Mouse (Mus musculus) megakaryocyte, adult 5-6 weeks (primary cell): Measurements from ENCODE around the gene Abhd17c. TPM values are rescaled to one million over a fixed set of nuclear protein-coding genes. Genes with fewer than 3 reads are reported as not detected.

Experiments
- ATAC-seq: 2 replicates; pipeline ENCODE4 v1.8.0; 2016; ENCODE audit warnings: mild to moderate bottlenecking, inconsistent platforms; ENCODE audit not compliant: poor library complexity, severe bottlenecking
- total RNA-seq, 2 experiments: library from RNA; stranded (forward) in 1 of 2; stranded (reverse) in 1 of 2; fragments of 153-499, 151-499 nt in 1 of 2; fragments of 221-1000, 200-1000 nt in 1 of 2; gene quantifications; 2 replicates each; pipeline versions ENCODE4 v1.2.3 to v1.2.4; 2015 to 2017

Gene Abhd17c
- total RNA-seq, 2 experiments from 2014 or later = 14.8 to 23.1 TPM

DNA sequence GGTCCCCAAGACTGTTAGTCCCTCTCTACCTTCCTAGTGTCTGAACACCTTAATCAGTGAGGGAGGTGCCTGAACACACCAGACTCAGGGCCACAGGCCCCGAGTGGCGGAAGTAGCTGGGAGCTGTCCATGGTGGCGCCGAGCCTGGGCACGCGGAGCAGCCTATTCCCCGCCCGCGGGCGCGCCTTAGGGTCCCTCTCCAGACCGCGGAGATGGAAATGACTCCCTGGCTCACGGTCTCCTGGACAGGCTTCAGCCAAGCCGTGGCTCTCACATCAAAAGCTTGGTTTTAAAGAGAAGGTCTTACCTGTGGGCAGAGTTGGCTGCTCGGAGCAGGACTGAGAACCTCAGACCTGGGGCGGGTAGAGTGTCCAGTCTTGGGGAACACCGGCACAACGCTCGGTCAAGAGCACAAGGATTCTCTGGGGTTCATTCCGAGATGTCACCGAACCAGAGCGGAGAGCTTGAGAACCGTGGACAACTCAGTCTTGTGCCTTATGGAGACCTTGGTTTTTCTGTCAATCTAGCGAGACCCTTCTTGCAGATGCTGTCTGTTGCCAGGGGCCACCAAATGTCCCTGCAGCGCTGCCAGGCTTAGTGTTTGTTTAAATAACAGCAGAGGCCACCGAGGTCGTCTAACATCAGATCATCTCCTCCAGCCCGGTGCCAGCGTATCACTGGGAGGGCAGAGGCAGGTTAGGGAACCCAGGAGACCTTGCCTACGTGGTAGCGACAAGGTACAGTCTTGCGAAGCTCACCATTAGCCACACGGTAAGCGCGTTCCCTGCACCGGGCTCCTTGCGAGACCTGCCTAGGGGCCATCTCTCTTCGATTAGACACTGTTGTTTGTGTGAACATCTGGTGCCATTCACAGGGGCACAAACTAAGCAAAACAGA, 66.4 kb downstream of the Abhd17c start:
- no peak for ATAC-seq

DNA sequence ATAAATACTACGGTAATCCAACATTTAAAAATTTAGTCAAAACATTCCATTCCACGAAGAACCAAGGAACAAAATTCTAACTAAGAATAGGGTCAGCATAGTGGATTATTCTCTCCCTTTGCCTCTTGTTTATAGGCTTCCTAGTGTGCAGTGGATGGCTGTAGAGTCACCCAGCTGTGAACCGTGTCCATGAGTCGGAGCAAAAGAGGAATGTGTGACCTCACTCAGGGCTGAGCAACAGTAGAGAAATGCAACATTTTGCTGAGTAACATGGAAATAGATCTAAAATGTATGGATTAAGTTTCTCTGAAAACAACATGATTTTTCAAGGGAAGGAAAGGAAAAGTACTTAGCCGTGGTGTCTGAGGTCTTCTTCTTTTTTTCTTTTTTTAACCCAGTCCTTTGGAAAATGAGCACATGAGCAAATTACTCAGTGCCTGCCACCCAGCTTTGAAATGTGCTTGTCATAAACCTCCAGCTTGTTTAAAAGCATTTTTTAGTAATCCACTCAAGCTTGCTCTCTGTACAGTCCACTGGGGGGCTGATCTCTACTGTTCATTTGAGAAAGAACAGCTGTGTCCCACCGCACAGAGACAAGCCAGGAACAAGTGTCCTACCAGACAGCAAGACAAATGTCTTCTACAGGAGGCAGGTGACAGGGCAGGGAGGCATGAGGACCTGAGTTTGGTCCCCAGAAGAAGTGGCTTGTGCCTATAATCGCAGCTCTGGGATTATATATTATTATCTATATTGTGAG, 74.3 kb downstream of the Abhd17c start:
- ATAC-seq = no peak

DNA sequence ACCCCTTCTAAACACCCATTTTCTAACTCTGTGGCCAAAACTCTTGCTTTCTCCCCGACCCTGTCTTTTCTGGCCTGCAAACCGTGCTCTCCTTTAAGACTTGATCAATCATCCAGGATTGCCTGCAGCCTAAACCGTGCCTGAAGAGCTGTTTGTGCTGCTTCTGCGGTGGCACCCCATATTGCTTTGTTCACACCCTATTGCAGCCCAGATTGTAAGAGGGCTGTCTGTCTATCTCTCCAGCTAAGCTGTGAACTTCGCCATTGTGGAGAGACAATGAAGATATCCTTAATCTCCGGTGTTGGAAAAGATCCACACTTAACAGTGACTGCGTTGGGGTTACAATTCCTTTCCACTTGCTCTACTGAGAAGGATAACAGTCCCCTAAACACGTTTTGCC, 77.4 kb downstream of the Abhd17c start:
- ATAC-seq = no peak

DNA sequence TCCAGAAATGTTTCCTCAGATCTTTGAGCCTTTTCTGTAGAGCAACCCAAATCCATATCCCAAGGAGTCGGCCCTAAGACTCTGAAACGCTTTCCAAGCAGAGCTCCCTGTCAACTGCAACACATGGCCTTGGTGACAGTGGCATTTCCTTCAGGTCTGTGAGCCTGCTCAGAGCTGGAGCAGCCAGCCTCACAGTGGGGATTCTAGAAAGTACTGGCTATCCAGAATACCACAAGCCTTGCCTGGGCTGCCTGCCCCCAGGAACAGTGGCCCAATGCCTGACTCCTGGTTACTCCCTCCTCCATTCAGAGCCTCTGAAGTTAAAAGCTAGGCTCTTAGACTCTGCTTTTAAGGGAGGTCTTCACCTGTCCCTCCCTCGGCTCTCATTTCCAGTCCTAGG, 77.8 kb downstream of the Abhd17c start:
- ATAC-seq = no peak

DNA sequence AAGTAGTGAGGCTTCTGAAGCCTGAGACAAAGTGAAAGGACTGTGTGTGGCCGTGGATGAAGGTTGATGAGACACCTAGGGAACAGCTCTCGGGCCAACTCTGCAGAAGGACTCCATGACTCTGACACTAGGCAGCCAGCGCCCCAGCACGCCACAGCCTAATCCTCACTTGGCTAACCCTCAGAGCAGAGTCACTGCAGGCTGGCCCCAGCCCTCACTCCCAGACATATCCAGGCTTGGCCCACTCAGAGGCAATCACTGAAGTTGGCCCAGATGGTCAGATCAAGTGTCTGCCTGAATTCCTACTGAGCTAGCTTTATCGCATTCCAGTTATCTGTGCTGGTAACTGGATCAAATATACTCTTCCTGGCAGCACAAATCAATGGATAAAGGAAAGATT, 82.8 kb downstream of the Abhd17c start:
- ATAC-seq = no peak

DNA sequence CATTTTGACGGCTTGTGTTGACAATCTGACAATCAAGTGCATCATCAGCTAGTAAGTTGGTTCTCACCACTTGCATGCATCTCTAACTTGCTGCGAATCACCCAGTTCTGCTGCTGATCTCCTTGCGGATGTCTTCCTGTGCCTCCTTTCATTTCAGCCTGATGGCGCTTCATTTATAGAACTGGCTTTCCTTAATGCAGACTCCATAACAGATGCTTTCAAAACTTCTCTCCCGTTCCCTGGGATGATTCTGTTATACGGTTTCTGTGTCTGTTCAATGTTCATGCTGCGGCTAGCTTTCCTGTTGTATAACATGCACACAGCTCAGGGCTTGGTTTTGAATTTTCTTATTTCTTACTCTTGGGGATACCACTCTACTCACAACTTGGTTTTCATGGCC, 91.9 kb downstream of the Abhd17c start:
- ATAC-seq = no peak

Other genes with a start within 250 kb of the Abhd17c start
- gene Cemip, start 65.4 kb downstream of the Abhd17c start, total RNA-seq (2015) = 0.02 TPM in 1 of 2 replicates, not detected in the other
- gene Cemip, start 65.4 kb downstream of the Abhd17c start, total RNA-seq (2017) = 0.08 TPM in 1 of 2 replicates, not detected in the other